Mouse (Mus musculus) thymus, postnatal 25 days (tissue): Measurements from ENCODE around the gene Tmem120b.

Experiments
- DNase-seq: peaks from one replicate; pipeline ENCODE4 v3.0.0; 2022

Gene Tmem120b

GRCm38 (mm10) chr5:123094238-123094991, 26.2 kb downstream of the Tmem120b start:
- no peak for DNase-seq

- no peak for DNase-seq
Measured at GRCm38 (mm10) chr5:123096299-123096698, 28.1 kb downstream of the Tmem120b start.

- no peak for DNase-seq
Measured at GRCm38 (mm10) chr5:123098487-123098886, 30.3 kb downstream of the Tmem120b start.

GRCm38 (mm10) chr5:123102376-123102775, 34.2 kb downstream of the Tmem120b start:
- DNase-seq: no peak

GRCm38 (mm10) chr5:123103556-123103955, 35.3 kb downstream of the Tmem120b start:
- DNase-seq: no peak

- DNase-seq: no peak
Measured at GRCm38 (mm10) chr5:123104769-123105168, 36.6 kb downstream of the Tmem120b start.

GRCm38 (mm10) chr5:123109452-123110203, 41.4 kb downstream of the Tmem120b start:
- no peak for DNase-seq

GRCm38 (mm10) chr5:123110296-123110721, 42.1 kb downstream of the Tmem120b start:
- no peak for DNase-seq

GRCm38 (mm10) chr5:123114109-123114508, 45.9 kb downstream of the Tmem120b start:
- DNase-seq: no peak

GRCm38 (mm10) chr5:123114924-123115323, 46.7 kb downstream of the Tmem120b start:
- peak; percentile 64 for DNase-seq

GRCm38 (mm10) chr5:123116080-123116479, 47.9 kb downstream of the Tmem120b start:
- no peak for DNase-seq

GRCm38 (mm10) chr5:123117257-123117656, 49.0 kb downstream of the Tmem120b start:
- peak; percentile 85 for DNase-seq

- no peak for DNase-seq
Measured at GRCm38 (mm10) chr5:123117773-123118172, 49.6 kb downstream of the Tmem120b start.

GRCm38 (mm10) chr5:123118826-123119225, 50.6 kb downstream of the Tmem120b start:
- DNase-seq: no peak

GRCm38 (mm10) chr5:123120624-123121215, 52.5 kb downstream of the Tmem120b start:
- no peak for DNase-seq

- peak; percentile 44 for DNase-seq
Measured at GRCm38 (mm10) chr5:123122181-123122580, 54.0 kb downstream of the Tmem120b start.

GRCm38 (mm10) chr5:123125105-123125504, 56.9 kb downstream of the Tmem120b start:
- no peak for DNase-seq

GRCm38 (mm10) chr5:123125638-123126406, 57.6 kb downstream of the Tmem120b start:
- peak; percentile 73 for DNase-seq

GRCm38 (mm10) chr5:123127031-123127430, 58.8 kb downstream of the Tmem120b start:
- DNase-seq: no peak

GRCm38 (mm10) chr5:123128426-123129169, 60.4 kb downstream of the Tmem120b start:
- peak; percentile 86 for DNase-seq

- DNase-seq: no peak
Measured at GRCm38 (mm10) chr5:123129170-123129757, 61.0 kb downstream of the Tmem120b start.
